Mouse (Mus musculus) cerebellum, postnatal 14 days (tissue): Measurements from ENCODE around the gene Pfkm.
A peak's percentile ranks its signal among the peaks of the same experiment; 100 is the strongest.

Experiments
- DNase-seq, 2 experiments: peaks; one replicate each; pipeline ENCODE4 v3.0.0; 2021; ENCODE audit warnings: mixed read lengths in 2 of 2

Gene Pfkm

DNA sequence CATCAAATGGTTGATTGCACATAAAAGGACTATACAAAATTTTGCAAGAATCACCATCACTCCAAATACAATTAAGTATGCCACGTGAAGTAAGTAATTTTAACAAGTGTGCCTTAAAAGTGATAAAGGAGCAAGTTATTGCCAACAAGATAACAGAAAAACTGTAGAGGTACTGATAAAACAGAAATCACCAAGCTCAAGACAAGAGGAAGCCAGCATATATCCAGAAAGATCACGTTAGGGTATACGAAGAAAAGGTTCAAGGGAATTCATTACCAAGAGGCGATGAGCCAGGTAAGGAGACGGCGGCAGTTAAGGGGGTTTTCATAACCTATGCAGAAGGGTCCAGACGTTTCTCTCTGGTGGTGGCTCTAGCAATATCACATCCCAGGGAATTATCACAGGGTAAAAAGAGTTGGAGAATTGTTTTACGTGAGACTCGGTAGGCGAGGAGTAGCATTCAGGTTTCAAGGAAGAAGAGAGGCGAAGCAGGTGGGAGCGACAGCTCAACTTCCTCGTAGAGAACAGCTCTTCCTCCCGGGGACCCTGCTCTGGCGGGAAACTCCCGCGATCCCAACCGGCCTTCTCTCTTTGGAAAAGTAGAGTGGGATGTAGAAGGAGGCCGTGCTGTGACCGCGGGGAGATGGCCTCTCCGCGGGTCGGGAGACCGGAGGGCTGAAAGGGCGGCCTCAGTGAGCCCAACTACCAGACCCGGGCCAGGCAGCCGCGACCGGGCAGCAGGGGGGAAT is at the start of gene Pfkm:
TSS of gene Pfkm (plus strand) at position 218 of the 749 bp plus-strand sequence.
- DNase-seq = no peak

DNA sequence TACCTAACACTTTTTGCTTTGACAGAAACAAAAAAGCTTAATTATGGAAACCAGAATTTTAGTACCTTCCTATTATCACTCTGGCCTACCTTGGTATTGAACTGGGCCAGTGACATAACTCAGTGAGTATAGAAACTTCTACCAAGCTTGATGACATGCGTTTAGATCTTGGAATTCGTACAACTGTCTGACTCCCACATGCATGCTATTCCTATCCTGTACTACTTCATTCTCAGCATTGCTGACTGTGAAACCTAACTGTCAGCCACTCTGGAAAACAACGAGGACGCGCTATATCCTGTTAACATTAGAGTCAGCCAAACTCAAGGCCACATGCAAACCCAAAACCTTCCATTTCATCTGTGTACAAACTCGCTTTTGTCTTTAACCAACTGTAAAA is 48.4 kb upstream of the Pfkm start:
- DNase-seq = no peak

DNA sequence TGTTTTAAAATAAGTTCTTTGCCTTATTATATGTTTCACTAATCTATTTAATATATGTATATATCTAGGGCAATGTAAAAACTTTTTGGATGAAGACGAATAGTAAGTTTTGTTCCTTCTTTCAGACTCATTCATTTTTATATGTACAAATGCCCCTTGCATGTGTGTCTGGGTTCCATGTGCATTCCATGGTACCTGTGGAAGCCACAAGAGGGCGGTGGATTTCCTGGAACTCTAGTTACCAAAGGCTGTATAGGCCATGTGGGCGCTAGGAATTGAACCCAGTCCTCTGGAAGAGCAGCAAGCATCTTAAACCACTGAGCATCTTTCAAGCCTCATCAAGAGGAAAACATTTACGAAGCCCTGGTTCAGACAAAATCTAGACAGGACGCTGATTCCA is 48.0 kb upstream of the Pfkm start:
- DNase-seq = no peak

DNA sequence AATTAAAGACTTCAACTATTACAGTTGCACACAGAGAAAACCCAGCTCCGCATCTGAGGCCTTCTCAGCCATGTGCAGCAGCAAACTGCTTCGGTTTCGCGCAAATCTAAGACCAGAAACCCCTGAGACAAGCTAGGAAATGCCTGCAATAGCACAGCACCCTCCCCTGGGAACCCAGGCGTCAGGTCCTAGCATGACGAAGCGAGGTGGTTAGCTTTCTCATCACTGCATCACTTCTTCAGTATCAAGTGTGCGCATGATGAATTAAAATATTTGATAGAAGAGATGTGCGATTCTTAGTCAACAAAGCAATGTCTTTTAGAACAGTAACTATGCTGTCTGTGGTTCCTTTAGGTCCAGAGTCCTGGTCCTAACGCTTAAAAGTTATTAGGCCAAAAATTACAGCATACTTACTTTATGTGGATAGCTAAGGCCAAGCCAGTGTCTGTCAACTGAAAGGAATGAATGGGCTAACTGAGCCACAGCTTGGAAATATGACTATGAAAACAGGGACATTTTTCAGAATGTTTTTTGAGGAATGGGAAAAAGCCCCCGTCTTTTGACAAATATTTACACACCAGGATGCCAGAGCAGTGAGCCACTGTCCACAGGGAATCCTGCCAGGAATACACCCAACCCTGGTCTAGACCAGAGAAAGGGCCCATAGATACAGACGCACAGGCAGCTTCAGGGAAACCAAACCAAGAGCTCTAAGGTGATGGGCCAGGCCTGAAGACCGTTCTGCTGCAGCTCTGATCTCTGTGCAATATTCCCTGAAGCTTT is 43.3 kb upstream of the Pfkm start:
- DNase-seq = no peak

DNA sequence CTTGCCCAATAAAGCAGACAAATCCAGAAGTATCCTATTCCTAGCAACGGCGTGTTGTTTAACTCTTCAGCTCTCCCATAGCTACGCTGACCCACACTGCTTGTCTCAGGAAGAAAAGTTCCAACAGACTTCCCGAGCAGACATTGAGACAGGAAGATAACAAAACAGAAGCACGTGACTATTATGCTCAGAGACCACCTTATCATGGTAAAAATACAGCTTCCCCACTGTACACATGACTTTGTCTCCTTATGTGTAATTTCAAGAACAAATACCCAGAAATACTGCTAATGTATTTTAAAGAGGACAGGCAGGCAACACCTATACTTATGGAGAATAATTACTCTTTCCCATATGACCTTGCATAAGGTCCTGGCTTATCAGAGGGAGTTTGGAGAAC is 40.7 kb upstream of the Pfkm start:
- DNase-seq = no peak

DNA sequence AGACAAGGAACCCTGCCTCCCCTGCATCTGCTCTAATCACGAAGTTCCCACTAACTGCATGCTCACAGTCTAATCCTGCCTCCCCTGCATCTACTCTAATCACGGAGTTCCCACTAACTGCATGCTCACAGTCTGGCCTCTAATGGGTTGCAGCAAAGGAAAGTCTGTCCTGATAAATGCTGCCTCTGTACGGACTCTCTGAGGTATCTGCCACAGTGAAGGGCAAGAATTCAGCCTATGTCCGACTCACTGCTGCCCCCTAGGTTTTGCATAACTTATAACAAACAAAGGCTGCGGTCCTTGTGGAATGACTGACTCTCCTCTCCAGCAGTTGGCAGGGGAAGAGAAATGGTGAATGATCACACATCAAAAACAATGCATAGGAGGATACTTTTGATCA is 37.1 kb upstream of the Pfkm start:
- DNase-seq = peak; percentile 47 to 69

DNA sequence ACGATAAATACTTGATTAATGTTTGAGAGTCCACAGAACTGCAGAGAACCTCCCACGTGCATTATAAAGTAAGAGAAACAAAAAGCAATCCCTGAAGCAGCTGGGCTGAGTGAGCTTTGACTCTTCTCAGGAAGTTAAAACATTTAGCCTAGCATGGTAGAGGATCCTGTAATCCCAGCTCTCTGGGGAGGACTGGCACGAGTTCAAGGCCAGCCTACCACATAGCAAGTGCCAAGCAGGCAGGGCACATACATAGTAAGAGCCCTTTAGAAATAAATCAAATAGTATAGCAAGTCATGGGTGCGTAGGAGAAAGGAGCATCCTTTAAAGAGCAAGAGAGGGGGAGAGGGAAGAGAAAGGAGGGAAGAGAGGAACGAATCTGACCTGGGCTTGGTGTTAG is 26.5 kb upstream of the Pfkm start:
- peak; percentile 22 to 26 for DNase-seq

DNA sequence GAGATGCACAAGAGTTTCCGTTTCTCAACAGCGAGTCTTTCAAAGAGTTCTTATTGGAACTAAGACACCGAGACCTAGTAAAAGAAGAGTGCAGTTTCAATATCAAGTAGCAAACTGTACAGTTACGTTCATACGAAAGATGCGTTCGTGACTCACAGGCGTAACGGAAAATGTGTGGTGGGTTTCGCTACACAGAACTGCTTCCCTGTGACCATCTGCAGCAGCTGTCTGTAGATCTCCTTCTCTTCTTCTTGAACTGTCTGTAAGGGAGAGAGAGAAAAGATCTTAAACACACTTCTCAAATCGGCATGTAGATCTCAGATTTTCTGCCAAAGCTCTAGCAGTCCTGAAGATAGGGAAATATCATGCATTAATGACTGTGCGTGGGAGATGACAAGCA is 25.8 kb upstream of the Pfkm start:
- no peak for DNase-seq

DNA sequence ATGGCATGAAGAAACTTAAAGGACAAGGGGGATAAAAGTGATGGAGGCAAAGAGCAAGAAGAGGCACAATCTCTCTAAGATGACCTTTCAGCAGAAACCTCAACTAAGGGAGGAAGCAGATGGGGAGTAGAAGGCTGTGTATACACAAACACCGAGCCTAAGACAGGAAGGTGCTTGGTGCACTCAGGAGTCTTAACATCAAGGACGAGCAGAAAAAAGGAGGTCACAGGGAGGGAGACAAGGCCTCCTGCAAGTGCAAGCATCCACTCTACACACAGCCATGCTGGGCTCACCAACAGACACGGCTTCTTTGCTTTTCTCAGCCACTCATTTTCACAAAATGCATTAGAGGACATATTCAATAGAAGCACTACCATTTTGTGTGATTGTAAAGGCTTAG is 24.9 kb upstream of the Pfkm start:
- DNase-seq = no peak

DNA sequence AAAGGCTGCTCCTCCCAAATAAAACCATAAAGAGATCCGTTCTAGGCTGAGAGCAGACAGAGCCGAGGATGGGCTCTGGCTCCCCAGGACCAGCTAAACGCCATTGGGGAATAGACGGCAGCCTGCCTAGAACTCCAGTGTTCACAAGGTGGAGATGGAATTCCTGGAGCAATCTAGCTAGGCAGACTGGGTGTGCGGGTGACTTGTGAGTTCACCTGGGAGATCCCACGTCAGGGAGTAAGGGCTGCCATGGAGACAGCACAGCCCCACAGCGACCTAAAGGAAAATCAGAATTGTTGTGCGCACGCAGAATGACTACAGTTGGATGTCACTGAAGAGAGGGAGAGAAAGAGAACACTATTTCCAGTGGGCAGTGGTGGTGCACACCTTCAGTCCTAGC is 23.9 kb upstream of the Pfkm start:
- DNase-seq = no peak

DNA sequence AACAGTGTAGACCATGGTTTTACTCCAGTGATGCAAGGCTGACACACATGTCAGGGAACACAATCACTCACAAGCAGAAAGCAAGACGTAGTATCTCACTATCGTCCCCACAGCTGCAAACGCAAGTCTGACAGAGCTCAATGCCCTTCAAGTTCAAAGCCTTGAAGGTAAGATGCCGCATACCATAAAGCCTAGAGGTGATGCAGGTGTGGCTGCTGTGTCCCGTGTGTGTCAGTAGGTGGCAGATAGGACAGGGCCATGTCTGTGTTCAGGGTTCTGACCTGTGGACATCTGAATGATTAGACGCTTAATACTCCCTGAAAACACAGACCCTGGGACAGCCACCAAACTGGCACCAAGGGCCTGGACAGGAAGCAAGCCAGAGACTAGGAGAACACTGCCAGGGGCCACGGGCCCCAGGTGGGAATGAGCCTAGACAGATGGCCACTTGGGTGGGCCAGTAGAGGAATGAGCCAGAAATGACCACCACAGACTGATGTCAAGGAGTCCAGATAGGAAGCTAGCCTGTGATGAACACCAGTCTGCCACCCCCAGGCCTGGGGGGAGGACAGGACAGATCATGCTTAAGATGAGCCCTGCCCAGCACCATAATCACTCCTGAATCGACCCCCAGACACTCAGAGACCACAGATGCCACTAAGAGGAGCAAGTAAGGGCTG is 22.7 kb upstream of the Pfkm start:
- DNase-seq = peak in 1 of 2 experiments; percentile 12

DNA sequence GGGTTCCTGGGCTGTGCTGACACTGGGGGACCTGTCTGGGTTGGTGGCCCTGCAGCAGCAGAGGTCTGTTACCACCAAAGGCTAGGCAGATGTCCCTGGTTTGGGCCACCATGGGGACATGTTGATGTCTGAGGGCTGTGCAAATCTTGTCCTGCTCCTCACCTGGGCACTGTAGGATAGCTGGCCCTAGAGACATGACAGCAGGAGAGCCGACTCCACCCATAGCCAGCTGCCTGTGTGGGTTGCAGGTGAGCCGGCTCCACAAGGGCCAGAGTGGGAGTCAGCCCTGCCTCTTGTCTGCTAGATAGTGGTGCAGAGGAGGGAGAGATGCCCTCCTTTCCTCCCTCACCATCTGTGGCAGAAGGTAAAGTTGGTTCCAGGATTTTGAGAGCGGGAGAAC is 22.0 kb upstream of the Pfkm start:
- DNase-seq = no peak

DNA sequence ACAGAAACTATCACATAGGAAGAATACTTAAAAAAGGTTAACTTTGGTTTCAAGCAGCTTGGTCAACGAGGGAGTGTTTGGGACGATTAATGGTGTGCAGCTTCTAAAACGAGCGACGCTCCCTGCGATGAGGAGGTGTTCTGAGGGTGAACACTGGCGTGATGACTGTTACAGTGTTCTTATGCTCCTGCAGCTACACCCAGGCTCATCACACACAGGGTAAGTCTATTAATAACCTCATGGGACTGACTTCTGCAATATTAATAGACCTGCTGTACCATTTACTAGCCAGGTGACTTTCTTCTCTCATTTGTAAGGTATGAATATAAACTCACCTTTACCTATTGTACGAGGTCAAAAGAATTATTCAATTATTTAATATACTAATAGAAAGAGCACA is 17.9 kb upstream of the Pfkm start:
- DNase-seq = no peak

DNA sequence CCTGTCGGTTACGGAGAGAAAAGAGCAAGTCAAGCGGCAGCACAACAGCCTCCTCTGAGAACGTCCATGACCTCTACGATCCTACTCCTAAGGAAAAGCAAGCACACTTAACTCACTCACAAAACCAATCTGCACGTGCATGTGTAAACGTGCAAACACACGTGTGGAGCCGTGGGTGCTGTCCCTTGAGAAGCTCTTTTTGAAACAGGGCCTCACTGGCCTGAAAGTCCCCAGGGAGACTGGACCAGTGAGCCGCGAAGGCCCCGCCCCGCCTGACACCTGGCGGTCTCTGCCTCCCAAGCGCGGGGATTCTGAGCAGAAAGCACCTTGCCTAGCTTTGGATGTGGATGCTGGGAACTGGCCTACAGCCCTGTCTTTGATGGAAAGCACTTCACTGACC is 17.4 kb upstream of the Pfkm start:
- no peak for DNase-seq

DNA sequence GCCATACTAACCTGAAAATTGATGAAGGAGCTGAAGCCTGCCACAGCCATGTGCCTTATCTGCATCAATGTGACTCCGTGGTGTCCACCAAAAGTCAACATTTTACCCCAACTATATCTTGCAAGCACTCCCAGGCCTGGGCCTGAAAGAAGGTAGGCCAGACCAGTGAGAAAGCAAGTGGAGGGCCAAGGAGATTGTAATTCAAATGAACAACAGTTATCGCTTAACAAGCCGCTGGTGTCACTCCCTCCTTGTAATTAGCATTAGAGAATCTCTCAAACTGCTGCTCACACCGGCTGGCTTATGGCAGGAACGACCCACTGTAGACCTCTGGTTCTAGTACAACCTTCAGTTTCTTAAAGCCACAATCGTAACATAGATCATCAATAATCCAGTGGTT is 15.5 kb upstream of the Pfkm start:
- no peak for DNase-seq

DNA sequence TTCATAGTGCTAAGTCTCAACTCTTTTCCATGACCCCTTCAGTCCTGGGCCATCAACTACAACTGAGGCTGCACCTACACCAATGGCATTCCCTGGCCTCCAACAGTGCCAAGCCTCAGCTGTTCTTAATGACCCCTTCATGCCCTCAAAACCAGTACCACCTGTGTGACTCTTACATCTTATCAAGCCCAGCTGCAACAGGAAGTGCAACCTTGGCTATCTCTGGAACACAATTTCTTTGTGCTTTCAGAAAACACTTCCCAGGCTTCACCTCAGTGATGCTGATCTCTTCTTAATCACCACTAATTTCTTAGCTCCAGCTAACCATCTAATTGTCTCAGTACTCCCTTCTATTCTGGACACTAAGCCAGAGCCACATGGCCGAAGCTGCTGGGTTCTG is 3.5 kb upstream of the Pfkm start:
- DNase-seq = no peak

DNA sequence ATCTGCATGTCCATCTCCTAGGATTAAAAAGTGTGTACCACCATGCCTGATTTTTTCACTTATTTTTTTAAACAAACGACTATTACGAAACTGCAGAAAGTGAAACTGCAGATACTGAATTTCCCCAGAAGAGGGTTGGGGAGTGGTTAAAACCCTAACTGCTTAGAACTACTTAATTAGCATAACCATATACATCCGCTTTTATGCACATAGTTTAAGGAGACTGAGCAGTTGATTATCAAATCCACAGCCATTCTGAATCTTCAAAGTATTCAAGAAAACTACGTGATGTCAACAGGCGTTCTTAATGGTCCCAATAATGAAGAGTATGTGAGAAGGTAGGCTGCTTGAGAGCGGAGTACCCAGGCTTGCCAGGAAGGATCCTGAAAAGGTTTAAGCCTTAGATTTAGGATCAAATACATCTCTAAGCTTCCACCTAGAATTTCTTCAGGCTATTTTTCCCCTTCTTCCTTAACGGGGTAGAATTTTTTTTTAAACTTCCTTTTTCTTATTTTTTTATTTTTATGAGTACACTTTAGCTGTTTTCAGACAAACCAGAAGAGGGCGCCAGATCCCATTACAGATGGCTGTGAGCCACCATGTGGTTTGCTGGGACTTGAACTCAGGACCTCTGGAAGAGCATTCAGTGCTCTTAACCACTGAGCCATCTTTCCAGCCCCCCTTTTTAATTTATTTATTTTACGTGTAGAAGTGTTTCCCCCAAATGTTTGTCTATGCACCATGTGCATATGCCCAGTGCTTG is 2.8 kb upstream of the Pfkm start:
- peak; percentile 54 to 66 for DNase-seq

DNA sequence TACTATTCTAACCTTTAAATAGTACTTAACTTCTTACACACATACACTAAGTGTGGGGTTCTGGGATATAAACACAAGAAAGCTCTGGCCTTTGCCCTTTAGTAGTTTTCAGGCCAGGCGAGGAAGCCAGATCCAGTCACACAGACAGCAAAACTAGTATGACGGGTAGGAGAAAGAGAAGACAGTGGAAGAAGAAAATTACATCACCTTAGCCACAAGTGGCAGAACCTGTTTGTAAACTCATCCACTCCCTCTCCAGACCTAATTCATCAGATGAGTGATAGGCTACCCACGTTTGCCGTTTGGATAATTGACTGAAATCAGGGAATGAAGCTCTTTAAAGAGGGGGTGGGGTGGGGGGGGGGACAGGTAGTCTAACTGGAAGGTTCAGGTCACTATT is 548 bp upstream of the Pfkm start:
- DNase-seq = no peak

DNA sequence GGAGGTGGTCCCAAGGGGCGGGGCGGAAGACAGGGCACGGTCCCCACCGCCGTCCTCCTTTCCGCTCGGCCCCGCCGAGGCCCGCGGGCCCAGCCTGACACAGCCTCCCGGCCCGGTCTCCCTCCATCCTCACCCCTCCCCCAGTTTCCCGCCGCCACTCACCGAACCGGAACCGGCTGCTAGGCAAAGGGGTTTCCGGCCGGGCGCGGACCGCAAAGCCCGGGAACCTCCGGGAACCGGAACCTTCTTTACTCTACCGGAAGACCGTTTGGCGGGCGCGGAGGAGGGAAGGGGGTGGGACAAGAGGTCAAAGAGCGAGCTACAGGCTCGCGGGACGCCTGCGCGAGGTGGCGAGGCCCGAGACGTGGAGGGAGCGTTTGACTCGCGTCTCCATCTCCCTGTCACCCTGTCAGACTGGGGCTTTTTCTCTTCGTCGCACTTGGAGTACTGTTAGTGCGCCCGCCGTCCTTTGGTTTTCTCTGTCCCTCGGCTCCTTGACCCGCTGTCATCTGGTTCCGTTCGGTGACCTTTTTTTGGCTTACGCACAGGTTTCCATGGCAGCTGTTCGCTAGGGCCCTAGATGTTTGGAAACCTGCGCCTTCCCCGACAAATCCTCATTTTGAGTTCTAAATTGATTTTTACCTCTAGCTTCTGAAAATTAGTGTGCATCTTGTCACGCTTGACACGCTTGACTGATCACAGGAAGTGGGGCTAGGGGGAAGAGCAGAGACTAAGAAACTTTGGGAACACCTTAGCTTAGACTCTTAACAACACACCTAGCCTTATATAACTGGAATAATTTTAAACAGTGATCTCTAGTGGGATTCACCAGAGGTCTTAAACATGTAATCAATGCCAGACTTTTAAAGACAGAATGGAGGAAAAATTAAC is 977 bp downstream of the Pfkm start, which contains the start of gene Senp1:
TSS of gene Senp1 (minus strand) at position 624 of the 891 bp plus-strand sequence.
- DNase-seq = peak; percentile 93

DNA sequence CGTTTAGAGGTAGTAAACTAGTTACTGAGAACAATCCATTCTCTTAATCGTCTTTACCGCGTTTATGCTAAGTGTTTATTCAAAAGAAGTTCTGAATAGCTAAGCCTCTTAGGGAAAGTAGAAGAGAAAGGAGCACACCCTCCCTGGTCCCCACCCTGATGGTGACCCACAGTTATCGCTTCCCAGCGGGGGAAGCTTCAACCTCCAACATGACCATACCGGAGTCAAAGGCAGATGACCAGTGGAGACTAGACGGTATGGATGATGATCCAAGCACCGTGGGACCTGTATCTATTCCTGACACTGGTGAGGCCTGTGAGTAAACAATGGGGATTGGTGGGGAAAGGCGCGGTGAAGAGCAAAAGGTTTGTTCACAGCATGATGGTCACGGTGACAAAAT is 2.5 kb downstream of the Pfkm start:
- no peak for DNase-seq

DNA sequence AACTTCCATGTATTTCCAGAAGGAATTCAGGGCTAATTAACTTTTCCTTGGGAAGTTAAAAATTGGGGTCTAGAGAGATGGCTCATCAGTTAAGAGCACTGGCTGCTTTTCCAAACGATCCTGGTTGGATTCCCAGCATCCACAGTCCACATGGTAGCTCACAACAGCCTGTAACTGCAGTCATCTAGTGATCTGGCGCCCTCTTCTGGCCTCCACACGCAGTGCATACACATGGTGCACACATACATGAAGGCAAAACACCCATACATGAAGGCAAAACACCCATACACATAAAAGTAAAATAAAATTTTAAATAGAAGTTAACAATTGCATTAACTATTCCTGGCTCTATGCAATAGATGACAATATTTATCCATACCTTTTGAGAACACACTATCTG is 4.6 kb downstream of the Pfkm start:
- DNase-seq = no peak

DNA sequence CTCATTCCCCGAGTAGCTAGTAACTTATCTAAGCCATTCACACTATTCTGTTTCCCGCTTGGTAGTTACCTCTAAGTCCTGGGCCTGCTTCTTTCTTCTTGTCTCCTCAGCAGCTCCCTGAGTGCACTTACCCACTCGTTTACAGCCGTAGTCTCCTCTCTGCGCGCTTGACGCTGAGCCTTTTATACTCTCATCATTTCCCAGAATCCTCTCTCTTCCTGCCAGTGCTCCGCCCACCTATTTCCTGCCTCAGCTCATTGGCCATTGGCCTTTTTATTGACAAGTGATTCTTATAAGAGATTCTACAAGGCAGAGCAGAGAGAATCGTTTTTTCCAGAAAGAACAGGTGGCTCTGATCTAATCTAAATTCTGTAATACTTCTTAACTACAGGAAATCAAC is 6.1 kb downstream of the Pfkm start:
- DNase-seq = no peak
